Mouse (Mus musculus) testis, adult 2 months (tissue): ENCODE results near the gene Prkci.

ENCODE experiments used
- CTCF ChIP-seq: fragments of 200-500 bp; IDR thresholded peaks from 2 replicates; pipeline ENCODE4 v1.5.1; 2012; ENCODE audit warnings: low read depth, mild to moderate bottlenecking, inconsistent platforms, low read length, moderate library complexity; ENCODE audit not compliant: control insufficient read depth, insufficient read depth, insufficient replicate concordance
- POLR2A ChIP-seq: fragments of 200-500 bp; IDR thresholded peaks from 2 replicates; pipeline ENCODE4 v1.6.1; 2012; ENCODE audit warnings: low read depth, mild to moderate bottlenecking, inconsistent platforms, low read length, moderate library complexity; ENCODE audit not compliant: control insufficient read depth

DNA sequence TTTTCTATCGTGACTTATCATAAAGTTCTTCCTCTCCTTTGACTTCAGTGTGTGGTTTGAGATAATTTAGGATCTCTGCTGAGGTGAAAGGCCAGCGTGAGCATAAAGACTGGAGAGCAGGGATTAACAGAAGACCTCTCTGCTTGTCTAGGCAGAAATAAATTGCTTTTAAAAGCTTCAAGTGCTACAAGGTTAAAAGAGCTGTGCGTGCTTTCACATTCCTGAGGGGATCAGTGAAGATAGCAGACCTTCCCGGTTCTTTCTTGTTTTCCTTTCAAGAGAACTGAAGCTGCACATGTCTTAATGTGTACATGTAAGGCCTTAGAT is 1.1 kb downstream of the Prkci start:
- TF ChIP-seq CTCF (no peak), POLR2A (no peak)
